Mouse (Mus musculus): ENCODE data around the gene Dennd5a. TPM values are rescaled to one million over a fixed set of nuclear protein-coding genes. Genes with fewer than 3 reads are reported as not detected.
A peak's percentile ranks its signal among the peaks of the same experiment; 100 is the strongest.

Gene Dennd5a
- total RNA-seq, 1 experiment from 2014 or later, result 133 TPM

- DNase-seq, result no peak
These were observed 78.6 kb downstream of the Dennd5a start for GRCm38 (mm10) chr7:109881561-109882099.

DNA sequence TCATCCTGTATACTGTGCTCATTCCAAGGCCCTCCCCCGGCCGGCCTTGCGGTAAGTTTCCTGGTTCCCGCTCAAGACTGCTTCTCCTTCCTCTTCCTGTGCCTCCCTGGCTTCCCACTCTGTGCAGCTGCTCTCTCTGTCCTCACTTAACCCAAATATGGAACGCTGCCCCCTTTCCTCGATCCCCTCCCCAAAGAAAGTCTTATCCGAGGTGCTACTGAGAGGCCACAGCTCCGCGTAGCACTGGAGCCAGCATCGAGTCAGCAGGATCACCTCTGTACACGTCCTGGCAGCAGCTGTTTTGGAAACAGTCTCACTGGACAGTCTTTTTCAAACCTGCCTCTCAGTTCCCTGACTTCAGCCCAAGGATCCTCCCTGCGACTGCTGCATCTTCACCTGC is 81.1 kb downstream of the Dennd5a start:
- no peak for DNase-seq

DNA sequence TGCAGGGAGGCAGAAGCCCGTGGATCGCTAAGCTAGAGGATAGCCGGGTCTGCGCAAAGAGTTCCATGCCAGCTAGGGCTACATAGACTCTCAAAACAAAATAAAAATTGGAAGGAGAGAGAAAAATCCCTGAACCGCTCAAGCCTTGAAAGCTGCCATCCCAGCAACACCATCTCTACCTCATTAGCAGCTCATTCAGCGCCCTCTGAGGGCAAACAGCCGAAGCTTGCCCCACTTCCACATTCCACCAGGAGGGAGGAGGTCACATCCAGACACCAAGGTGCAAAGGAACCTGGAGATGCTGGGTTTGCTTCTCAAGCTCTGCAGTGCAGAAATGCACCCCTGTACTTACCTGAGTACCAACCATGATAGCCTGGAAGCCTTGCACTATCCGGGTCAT is 84.2 kb downstream of the Dennd5a start:
- no peak for DNase-seq

GRCm38 (mm10) chr7:109875598-109875997 is 84.7 kb downstream of the Dennd5a start:
- DNase-seq, result no peak

DNA sequence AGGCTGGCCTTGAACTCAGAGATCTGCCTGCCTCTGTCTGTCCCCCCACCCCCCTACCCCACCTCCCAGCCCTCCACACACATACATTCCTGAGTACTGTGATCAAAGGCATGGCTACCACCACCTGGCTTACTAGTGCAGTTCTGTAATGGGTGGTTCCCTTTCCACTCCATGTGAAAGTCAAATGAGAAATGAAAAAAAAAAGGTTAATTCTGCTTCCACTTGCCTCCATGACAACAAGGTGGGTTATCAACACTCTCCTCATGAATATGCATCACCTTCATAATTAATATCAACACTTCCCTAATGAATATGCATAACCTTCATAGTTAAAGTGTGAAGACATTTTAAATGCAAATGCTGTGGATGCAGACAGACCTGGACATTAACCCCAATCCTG is 85.2 kb downstream of the Dennd5a start:
- no peak for DNase-seq

DNA sequence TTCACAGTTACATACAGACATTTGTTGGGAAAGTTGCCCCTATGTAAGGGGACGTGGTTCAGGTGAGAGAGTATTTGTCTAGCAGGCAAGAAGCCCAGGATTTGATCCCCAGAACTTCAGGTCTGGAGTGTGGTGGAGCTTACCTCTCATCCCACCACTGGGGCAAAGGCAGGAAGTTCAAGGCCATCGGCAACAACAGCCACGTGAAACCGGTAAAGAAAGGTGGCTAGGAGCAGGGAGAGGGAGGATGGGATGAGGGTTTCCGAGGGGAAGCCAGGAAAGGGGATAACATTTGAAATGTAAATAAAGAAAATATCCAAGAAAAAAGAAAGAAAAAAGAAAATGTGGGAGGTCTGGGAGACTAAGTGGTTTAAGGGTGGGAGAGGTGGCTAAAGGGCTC is 87.1 kb downstream of the Dennd5a start:
- no peak for DNase-seq

DNA sequence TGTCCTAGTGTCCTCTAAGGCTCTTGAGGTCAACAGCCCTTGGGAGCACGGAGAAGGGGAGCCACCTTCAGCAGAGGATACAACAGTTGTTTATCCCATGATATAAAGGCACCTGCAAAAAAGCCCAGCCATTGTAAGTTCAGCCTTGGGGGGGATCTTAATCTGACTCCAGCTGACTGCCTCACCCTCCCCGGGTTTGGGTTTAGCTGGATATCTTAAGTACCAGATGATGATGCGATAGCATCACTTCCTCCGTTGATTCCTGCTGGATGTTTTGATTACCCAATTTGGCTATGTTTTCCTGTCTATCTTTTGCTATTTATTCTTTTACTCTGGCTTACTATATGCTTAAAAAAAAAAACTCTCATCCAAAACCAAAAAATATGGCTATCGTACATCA is 89.0 kb downstream of the Dennd5a start:
- no peak for DNase-seq

GRCm38 (mm10) chr7:109868498-109868897 is 91.8 kb downstream of the Dennd5a start:
- no peak for DNase-seq

GRCm38 (mm10) chr7:109866643-109867042 is 93.6 kb downstream of the Dennd5a start:
- no peak for DNase-seq

- peak; percentile 49 for DNase-seq
These were observed 94.7 kb downstream of the Dennd5a start, which contains the start of gene Scube2 for GRCm38 (mm10) chr7:109865370-109866229. TSS of gene Scube2 (minus strand) at chr7:109865679.

DNA sequence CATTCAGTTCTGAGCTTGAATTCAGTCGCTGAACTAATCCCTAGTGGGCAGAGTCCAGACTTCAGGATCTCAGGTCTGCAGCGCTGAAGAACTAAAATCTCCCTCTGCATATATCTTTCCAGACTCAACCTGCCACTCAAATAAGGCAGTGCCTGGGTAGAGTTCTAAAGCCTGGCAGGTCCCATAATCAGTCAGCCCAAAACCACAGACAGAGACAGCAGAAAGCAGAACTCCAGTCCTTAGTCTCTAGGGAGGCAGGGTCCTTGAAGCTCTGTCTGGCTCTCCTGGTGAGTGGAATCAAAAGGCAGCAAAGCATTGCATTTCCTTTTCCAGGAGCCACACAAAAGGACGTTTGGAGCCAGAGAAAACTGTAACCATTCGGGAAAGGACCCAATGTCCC is 96.7 kb downstream of the Dennd5a start:
- DNase-seq, result no peak

DNA sequence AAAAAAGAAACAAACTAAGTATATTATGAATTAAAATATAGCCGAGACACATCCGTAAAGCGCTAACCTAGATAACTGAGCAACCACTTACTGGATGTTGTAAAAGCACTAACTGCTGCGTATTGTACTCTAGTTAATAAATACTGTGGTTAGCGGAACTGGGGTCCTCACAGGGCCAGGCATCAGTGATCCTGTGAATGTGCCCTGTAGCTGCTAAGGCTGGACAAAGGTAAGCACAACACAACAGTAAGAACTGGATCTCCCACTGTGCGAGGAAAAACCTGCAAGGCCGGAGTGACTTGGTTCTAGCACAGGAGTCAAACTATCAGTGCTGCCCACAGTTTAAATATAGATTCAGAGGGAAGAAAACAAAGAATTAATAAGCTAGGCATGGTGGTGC is 100.1 kb downstream of the Dennd5a start:
- no peak for DNase-seq

DNA sequence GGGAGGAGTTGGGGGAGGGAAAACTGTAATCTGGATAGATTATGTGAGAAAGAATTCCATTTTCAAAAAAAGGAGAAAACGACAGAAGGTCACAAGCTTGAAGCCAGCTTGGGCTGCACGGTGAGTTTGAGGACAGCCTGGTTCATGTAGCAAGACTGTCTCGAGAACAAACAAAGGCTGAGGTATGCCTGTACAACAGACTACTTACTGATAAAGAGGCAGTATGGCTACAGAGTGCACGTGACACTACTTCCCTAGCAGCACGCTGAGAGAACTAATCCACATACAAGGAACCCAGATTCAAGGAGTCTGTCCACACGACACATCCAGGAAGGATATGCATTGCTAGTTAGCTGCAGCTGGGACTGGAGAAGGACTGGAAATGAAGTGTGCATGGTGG is 100.9 kb downstream of the Dennd5a start:
- DNase-seq, result no peak

- DNase-seq, result peak; percentile 62
These were observed 107.5 kb downstream of the Dennd5a start for GRCm38 (mm10) chr7:109852752-109853212.

- no peak for DNase-seq
These were observed 108.3 kb downstream of the Dennd5a start for GRCm38 (mm10) chr7:109852017-109852416.

GRCm38 (mm10) chr7:109850531-109850930 is 109.7 kb downstream of the Dennd5a start:
- no peak for DNase-seq

GRCm38 (mm10) chr7:109849750-109850434 is 110.4 kb downstream of the Dennd5a start:
- no peak for DNase-seq

- no peak for DNase-seq
These were observed 111.2 kb downstream of the Dennd5a start for GRCm38 (mm10) chr7:109848867-109849733.

DNA sequence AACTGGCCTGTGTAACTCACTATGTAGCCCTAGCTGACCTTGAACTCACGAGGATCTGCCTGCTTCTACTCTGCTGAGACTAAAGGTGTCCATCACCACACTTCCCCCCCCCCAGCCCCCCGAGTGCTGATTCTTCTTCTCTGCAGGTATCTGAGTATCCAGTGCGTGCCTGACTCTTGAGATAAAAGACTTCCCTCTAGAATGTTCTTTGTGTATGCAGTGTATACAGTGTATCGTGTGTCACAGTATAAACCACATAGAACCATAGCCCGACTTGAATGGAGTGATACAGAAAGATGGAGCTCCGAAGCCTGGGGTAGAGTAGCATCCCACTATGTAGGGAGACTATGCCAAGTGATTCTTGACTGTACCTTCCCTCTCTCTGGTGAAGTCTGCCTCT is 116.2 kb downstream of the Dennd5a start:
- no peak for DNase-seq
